Mouse (Mus musculus) hindbrain, postnatal 0 days (tissue): Measurements from ENCODE around the gene Aars2. TPM values are rescaled to one million over a fixed set of nuclear protein-coding genes. Genes with fewer than 3 reads are reported as not detected.
A peak's percentile ranks its signal among the peaks of the same experiment; 100 is the strongest.

ENCODE experiments used
- ATAC-seq: fragments of 200-750 bp; cut with Nextera tagmentation; 2 replicates; pipeline ENCODE4 v1.8.0; 2017; ENCODE audit warnings: mild to moderate bottlenecking, moderate TSS enrichment, moderate library complexity
- DNase-seq: peaks from one replicate; pipeline ENCODE4 v3.0.0-alpha.2; 2015; ENCODE audit warnings: low spot score
- H3K27ac ChIP-seq: fragments of 300-500 bp; sonication (generic); 2 replicates; pipeline ENCODE4 v1.5.1; 2014; ENCODE audit warnings: mild to moderate bottlenecking
- H3K27me3 ChIP-seq: fragments of 300-500 bp; sonication (generic); 2 replicates; pipeline ENCODE4 v1.6.1; 2014; ENCODE audit warnings: low read length, mixed read lengths; ENCODE audit not compliant: insufficient read depth
- H3K36me3 ChIP-seq: fragments of 300-500 bp; sonication (generic); 2 replicates; pipeline ENCODE4 v1.6.1; 2014; ENCODE audit warnings: low read length, mixed read lengths; ENCODE audit not compliant: insufficient read depth
- H3K4me1 ChIP-seq: fragments of 300-500 bp; sonication (generic); 2 replicates; pipeline ENCODE4 v1.6.1; 2014; ENCODE audit warnings: antibody characterized with exemption, low read length, mixed read lengths; ENCODE audit not compliant: insufficient read depth
- H3K4me2 ChIP-seq: fragments of 300-500 bp; sonication (generic); 2 replicates; pipeline ENCODE4 v1.6.1; 2014; ENCODE audit warnings: low read depth, mild to moderate bottlenecking, low read length, moderate library complexity, mixed read lengths
- H3K4me3 ChIP-seq: fragments of 300-500 bp; sonication (generic); 2 replicates; pipeline ENCODE4 v1.5.1; 2014; ENCODE audit warnings: low read length
- H3K9ac ChIP-seq: fragments of 300-500 bp; sonication (generic); replicated peaks from 2 replicates; pipeline ENCODE4 v1.6.1; 2014; ENCODE audit warnings: mild to moderate bottlenecking, low read length, moderate library complexity, mixed read lengths
- H3K9me3 ChIP-seq: fragments of 300-500 bp; sonication (generic); 2 replicates; pipeline ENCODE4 v1.6.1; 2016; ENCODE audit warnings: low read length, mixed read lengths
- CTCF ChIP-seq: IDR thresholded peaks from 2 replicates; pipeline ENCODE4 v1.5.1; 2016; ENCODE audit warnings: antibody characterized with exemption, control low read depth, low read depth
- WGBS: fragments of 180-500 bp; shearing (Covaris S2); extraction: QIAGEN DNeasy Blood & Tissue Kit; methylation state at CpG from one replicate; pipeline ENCODE4 v1.1.7; 2014; 5-methylcytosine and 5-hydroxymethylcytosine counted together
- polyA plus RNA-seq: library from polyadenylated mRNA; unstranded; fragments of >200 nt; fragmentation: Nextera tagmentation; extraction: Ambion mirVana; gene quantifications from 2 replicates; pipeline ENCODE4 v1.2.1, GENCODE M21; 2015
- total RNA-seq: library from RNA; depleted of rRNA; stranded (reverse); fragments of >200 nt; gene quantifications from 2 replicates; pipeline ENCODE4 v1.2.3, GENCODE M21; 2014

The Aars2 gene
- total and polyA plus RNA-seq, 2 experiments from 2014 or later: 14.2 to 28.5 TPM

- peak; percentile 74 for TF ChIP-seq CTCF
- peak overlapping the region; percentile 99 for H3K9ac ChIP-seq
- peak; percentile 77 for ATAC-seq
- peak overlapping the region; percentile 72 for H3K4me2 ChIP-seq
- peaks cover 7% of the 10 kb centered on the region; the same call in 1 of the 2 replicates for H3K27me3 ChIP-seq
- H3K4me3 ChIP-seq: peak overlapping the region; percentile 82
- no peaks in the 10 kb centered on the region for H3K9me3 ChIP-seq
- DNase-seq: peak; percentile 85
- peak overlapping the region; percentile 97 for H3K27ac ChIP-seq
- 0 out of 2 replicates have a peak, but pooled peaks cover 2% of the 10 kb centered on the region for H3K36me3 ChIP-seq
- H3K4me1 ChIP-seq: no peaks in the 10 kb centered on the region; the same call in 1 of the 2 replicates
- WGBS: 11% methylated on average over 19 of the region's 68 CpGs
Observed at GRCm38 (mm10) chr17:45548541-45549512, 42.2 kb downstream of the Aars2 start.

- Histone ChIP-seq H3K27ac (peak within 1 kb of the TSS; percentile 97), H3K4me2 (peak within 1 kb of the TSS; percentile 72), H3K36me3 (0 out of 2 replicates have a peak, but pooled peaks cover 2% of the 10 kb centered on the region), H3K9me3 (no peaks in the 10 kb centered on the region), H3K4me1 (no peaks in the 10 kb centered on the region; the same call in 1 of the 2 replicates), H3K27me3 (peaks cover 7% of the 10 kb centered on the region; the same call in 1 of the 2 replicates), H3K4me3 (peak within 1 kb of the TSS; percentile 82), H3K9ac (peak within 1 kb of the TSS; percentile 99)
- peak; percentile 55 for ATAC-seq
- 1% methylated on average over 16 of the region's 29 CpGs for WGBS
- TF ChIP-seq CTCF: peak; percentile 31
- peak; percentile 82 for DNase-seq
Observed at GRCm38 (mm10) chr17:45549617-45550181, 43.1 kb downstream of the Aars2 start, which contains the start of gene Tmem151b. Gene Tmem151b, minus strand, starts transcription at chr17:45549677.

GRCm38 (mm10) chr17:45550253-45550652, 43.6 kb downstream of the Aars2 start:
- H3K36me3 ChIP-seq: 0 out of 2 replicates have a peak, but pooled peaks cover 2% of the 10 kb centered on the region
- WGBS: 22% methylated on average over 5 of the region's 5 CpGs
- no peak for DNase-seq
- peak overlapping the region; percentile 72 for H3K4me2 ChIP-seq
- no peaks in the 10 kb centered on the region; the same call in 1 of the 2 replicates for H3K4me1 ChIP-seq
- no peak for ATAC-seq
- H3K27ac ChIP-seq: peak overlapping the region; percentile 97
- H3K27me3 ChIP-seq: peaks cover 7% of the 10 kb centered on the region; the same call in 1 of the 2 replicates
- no peaks in the 10 kb centered on the region for H3K9me3 ChIP-seq
- no peak for TF ChIP-seq CTCF
- peak overlapping the region; percentile 82 for H3K4me3 ChIP-seq
- H3K9ac ChIP-seq: peak overlapping the region; percentile 99; the same call in 1 of the 2 replicates

- Histone ChIP-seq H3K4me3 (no peak overlapping the region), H3K4me2 (no peak overlapping the region), H3K27ac (peak overlapping the region; percentile 32; the same call in 1 of the 2 replicates), H3K27me3 (peaks cover 7% of the 10 kb centered on the region; the same call in 1 of the 2 replicates), H3K9me3 (no peaks in the 10 kb centered on the region), H3K36me3 (0 out of 2 replicates have a peak, but pooled peaks cover 2% of the 10 kb centered on the region), H3K4me1 (0 out of 2 replicates have a peak, but pooled peaks cover 3% of the 10 kb centered on the region), H3K9ac (no peak overlapping the region)
- no peak for ATAC-seq
- no peak for DNase-seq
- 49% methylated on average over 7 of the region's 7 CpGs for WGBS
- TF ChIP-seq CTCF: no peak
Observed at GRCm38 (mm10) chr17:45551249-45551796, 44.7 kb downstream of the Aars2 start.

GRCm38 (mm10) chr17:45551816-45552451, 45.3 kb downstream of the Aars2 start:
- peak; percentile 95 for TF ChIP-seq CTCF
- Histone ChIP-seq H3K27me3 (0 out of 2 replicates have a peak, but pooled peaks cover 2% of the 10 kb centered on the region), H3K27ac (no peak overlapping the region), H3K4me2 (no peak overlapping the region), H3K4me3 (no peak overlapping the region), H3K9me3 (no peaks in the 10 kb centered on the region), H3K9ac (no peak overlapping the region), H3K4me1 (0 out of 2 replicates have a peak, but pooled peaks cover 4% of the 10 kb centered on the region), H3K36me3 (no peaks in the 10 kb centered on the region)
- 4% methylated on average over 8 of the region's 8 CpGs for WGBS
- DNase-seq (peak; percentile 83), ATAC-seq (peak; percentile 44)

- Histone ChIP-seq H3K4me2 (no peak overlapping the region), H3K27me3 (no peaks in the 10 kb centered on the region), H3K4me3 (no peak overlapping the region), H3K9me3 (no peaks in the 10 kb centered on the region), H3K36me3 (no peaks in the 10 kb centered on the region), H3K9ac (no peak overlapping the region), H3K27ac (no peak overlapping the region), H3K4me1 (0 out of 2 replicates have a peak, but pooled peaks cover 4% of the 10 kb centered on the region)
- TF ChIP-seq CTCF: no peak
- DNase-seq: no peak
- ATAC-seq: no peak
- 80% methylated on average over 3 of the region's 3 CpGs for WGBS
Observed at GRCm38 (mm10) chr17:45553065-45553464, 46.4 kb downstream of the Aars2 start.
